Mouse (Mus musculus): Measurements from ENCODE around the gene Vmn2r83. TPM values are rescaled to one million over a fixed set of nuclear protein-coding genes. Genes with fewer than 3 reads are reported as not detected.
"Not testable (repeated sequence)": the region's sequence is repeated elsewhere in the genome, so short reads cannot be mapped to it uniquely, and the experiment has no call there.

The Vmn2r83 gene
- polyA plus RNA-seq (2012): not detected in 2 replicates

GRCm38 (mm10) chr10:79468431-79468830 lies at the start of gene Vmn2r83:
Gene Vmn2r83, plus strand, starts transcription at chr10:79468731.
- Histone ChIP-seq H3K36me3 (ENCODE audit: control insufficient read depth) (no peaks in the 10 kb centered on the region), H3K4me3 (replicated peaks) (no peak within 1 kb of the TSS), H3K9me3 (ENCODE audit: control insufficient read depth, low read length) (no peaks in the 10 kb centered on the region), H3K27me3 (ENCODE audit: control insufficient read depth) (no peaks in the 10 kb centered on the region), H3K4me1 (ENCODE audit: control insufficient read depth) (no peaks in the 10 kb centered on the region)
- TF ChIP-seq GATA1 (IDR thresholded peaks at IDR 0.05; ENCODE audit: low read length): no peak
- TF ChIP-seq TAL1 (IDR thresholded peaks at IDR 0.05; ENCODE audit: low read length): no peak

DNA sequence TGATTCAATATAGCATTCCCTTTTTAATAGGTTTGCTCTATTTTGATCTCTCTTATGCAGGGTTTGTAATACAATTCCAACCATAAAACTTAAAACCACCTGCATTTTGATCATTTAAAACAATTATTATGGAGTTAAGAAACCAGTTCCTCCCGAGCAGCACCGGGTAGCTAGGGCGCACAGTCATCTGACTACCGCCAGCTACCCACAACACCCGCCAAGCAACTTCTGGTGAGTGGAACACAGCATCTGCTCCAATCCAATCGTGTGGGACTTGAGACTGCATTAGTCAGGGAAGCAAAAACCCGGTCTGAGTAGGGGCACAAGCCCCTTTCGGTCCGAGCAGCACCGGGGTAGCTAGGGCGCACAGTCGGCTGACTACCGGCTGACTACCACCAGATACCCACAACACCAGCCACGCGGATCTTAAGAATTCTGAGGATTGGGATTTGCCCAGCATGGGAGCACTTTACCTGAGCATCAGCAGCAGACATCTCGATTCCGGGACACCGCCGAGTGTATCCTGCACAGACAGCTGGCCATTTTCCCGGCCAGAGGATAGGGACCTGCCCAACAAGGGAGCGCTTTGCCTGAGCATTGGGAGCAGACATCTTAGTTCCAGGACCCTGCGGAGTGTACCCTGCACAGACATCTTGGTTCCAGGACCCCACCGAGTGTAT lies 33.2 kb upstream of the Vmn2r83 start:
- H3K4me3 ChIP-seq (replicated peaks); H3K27me3 ChIP-seq (ENCODE audit: control insufficient read depth); H3K9me3 ChIP-seq (ENCODE audit: control insufficient read depth, low read length); H3K4me1 ChIP-seq (ENCODE audit: control insufficient read depth); H3K36me3 ChIP-seq (ENCODE audit: control insufficient read depth): not testable (repeated sequence)

DNA sequence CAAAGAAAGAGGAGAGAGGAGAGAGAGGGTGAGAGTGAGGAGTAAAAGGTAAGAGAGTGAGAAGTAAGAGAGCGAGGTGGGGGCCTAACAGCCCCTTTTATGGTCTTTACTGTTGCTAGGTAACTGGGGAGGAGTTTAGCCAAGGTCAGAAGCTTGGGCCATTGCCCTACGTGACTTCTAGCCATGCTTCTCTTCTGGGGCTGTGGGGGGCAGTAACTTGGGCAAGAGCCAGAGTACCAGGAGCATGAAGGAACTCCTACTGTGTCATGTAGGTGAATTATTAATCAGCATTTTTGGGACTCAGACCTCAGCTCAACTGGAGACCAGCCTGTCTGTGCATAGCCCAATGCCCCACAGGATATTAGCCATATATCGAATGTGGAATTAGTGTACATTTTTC lies 27.4 kb downstream of the Vmn2r83 start:
- Histone ChIP-seq H3K9me3 (ENCODE audit: control insufficient read depth, low read length) (no peaks in the 10 kb centered on the region), H3K27me3 (ENCODE audit: control insufficient read depth) (no peaks in the 10 kb centered on the region), H3K4me3 (replicated peaks) (no peak overlapping the region), H3K36me3 (ENCODE audit: control insufficient read depth) (no peaks in the 10 kb centered on the region), H3K4me1 (ENCODE audit: control insufficient read depth) (no peaks in the 10 kb centered on the region)
- TF ChIP-seq TAL1 (IDR thresholded peaks at IDR 0.05; ENCODE audit: low read length) (no peak), GATA1 (IDR thresholded peaks at IDR 0.05; ENCODE audit: low read length) (no peak)

GRCm38 (mm10) chr10:79496701-79497288 lies 28.3 kb downstream of the Vmn2r83 start:
- no peaks in the 10 kb centered on the region for H3K4me1 ChIP-seq (ENCODE audit: control insufficient read depth)
- no peaks in the 10 kb centered on the region for H3K27me3 ChIP-seq (ENCODE audit: control insufficient read depth)
- TF ChIP-seq GATA1 (IDR thresholded peaks at IDR 0.05; ENCODE audit: low read length): no peak
- no peak; the same call in 2 of the 3 replicates for TF ChIP-seq TAL1 (IDR thresholded peaks at IDR 0.05; ENCODE audit: low read length)

DNA sequence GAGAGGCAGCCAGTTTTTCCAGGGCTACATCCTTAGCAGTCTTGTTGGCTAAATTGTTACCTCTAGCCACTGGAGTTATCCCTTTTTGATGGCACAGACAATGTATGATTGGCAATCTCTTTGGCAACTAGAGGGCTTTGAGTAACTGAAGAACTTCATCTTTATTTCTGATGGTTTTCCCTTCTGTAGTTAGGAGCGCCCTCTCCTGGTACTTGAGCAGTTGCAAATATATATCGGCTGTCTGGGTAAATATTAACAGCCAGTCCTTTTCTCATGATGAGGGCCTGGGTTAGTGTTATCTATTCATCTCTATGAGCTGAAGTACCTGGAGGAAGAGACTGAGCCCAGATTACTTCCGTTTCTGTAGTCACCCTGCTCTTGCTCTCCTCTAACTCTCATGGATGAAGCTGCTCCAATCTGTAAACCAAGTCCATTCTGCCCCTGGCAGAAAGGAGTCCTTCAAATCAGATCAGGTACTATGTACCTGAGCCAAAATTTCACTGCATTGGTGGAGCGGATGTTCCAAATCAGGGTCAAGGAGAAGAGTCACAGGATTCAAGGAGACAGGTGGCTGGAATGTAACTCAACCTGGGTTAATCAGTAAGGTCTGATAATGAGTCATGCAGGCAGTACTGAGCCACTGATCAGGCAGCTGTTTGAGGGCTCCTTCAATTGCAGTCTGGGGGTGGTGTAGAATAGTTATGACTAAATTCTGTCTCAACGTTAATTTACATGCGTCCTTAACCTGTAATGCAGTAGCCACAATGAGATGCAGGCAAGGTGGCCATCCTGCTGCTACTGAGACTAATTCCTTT lies 34.5 kb downstream of the Vmn2r83 start:
- H3K9me3 ChIP-seq (ENCODE audit: control insufficient read depth, low read length): no peaks in the 10 kb centered on the region
- no peak for TF ChIP-seq GATA1 (IDR thresholded peaks at IDR 0.05; ENCODE audit: low read length)
- no peak for TF ChIP-seq TAL1 (IDR thresholded peaks at IDR 0.05; ENCODE audit: low read length)
- H3K36me3 ChIP-seq (ENCODE audit: control insufficient read depth): no peaks in the 10 kb centered on the region
- H3K4me3 ChIP-seq (replicated peaks): no peak overlapping the region
- no peaks in the 10 kb centered on the region for H3K27me3 ChIP-seq (ENCODE audit: control insufficient read depth)
- H3K4me1 ChIP-seq (ENCODE audit: control insufficient read depth): no peaks in the 10 kb centered on the region

More at GRCm38 (mm10) chr10:79496701-79497288, 28.3 kb downstream of the Vmn2r83 start:
- Histone ChIP-seq H3K9me3 (ENCODE audit: control insufficient read depth, low read length) (no peaks in the 10 kb centered on the region), H3K4me3 (replicated peaks) (no peak overlapping the region), H3K36me3 (ENCODE audit: control insufficient read depth) (no peaks in the 10 kb centered on the region)

GRCm38 (mm10) chr10:79506709-79507108 lies 38.2 kb downstream of the Vmn2r83 start:
- Histone ChIP-seq H3K36me3 (ENCODE audit: control insufficient read depth) (no peaks in the 10 kb centered on the region), H3K4me1 (ENCODE audit: control insufficient read depth) (no peaks in the 10 kb centered on the region), H3K4me3 (replicated peaks) (no peak overlapping the region), H3K9me3 (ENCODE audit: control insufficient read depth, low read length) (no peaks in the 10 kb centered on the region), H3K27me3 (ENCODE audit: control insufficient read depth) (no peaks in the 10 kb centered on the region)
- TF ChIP-seq GATA1 (IDR thresholded peaks at IDR 0.05; ENCODE audit: low read length) (no peak), TAL1 (IDR thresholded peaks at IDR 0.05; ENCODE audit: low read length) (no peak)

DNA sequence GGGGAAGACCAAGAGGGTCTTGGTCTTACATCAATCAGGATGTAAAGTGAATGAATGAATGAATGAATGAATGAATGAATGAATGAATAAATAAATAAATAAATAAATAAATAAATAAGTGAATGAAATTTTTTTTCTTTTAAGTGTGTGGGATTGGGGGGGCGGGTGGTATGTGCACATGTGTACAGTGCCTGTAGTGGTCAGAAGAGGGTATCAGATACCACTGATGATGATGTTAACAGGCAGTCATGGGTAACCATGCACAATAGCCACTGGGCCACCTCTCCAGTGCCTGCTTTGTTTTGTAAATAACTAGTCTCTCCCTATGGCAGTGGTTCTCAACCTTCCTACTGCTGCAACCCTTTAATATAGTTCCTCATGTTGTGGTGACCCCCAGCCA lies 55.9 kb downstream of the Vmn2r83 start:
- H3K4me1 ChIP-seq (ENCODE audit: control insufficient read depth): no peaks in the 10 kb centered on the region
- TF ChIP-seq TAL1 (IDR thresholded peaks at IDR 0.05; ENCODE audit: low read length) (no peak), GATA1 (IDR thresholded peaks at IDR 0.05; ENCODE audit: low read length) (no peak)
- no peaks in the 10 kb centered on the region for H3K9me3 ChIP-seq (ENCODE audit: control insufficient read depth, low read length)
- peaks cover 8% of the 10 kb centered on the region; the same call in 1 of the 2 replicates for H3K36me3 ChIP-seq (ENCODE audit: control insufficient read depth)
- H3K4me3 ChIP-seq (replicated peaks): no peak overlapping the region
- no peaks in the 10 kb centered on the region for H3K27me3 ChIP-seq (ENCODE audit: control insufficient read depth)

- no peaks in the 10 kb centered on the region for H3K9me3 ChIP-seq (ENCODE audit: control insufficient read depth, low read length)
- TF ChIP-seq GATA1 (IDR thresholded peaks at IDR 0.05; ENCODE audit: low read length) (no peak), TAL1 (IDR thresholded peaks at IDR 0.05; ENCODE audit: low read length) (no peak)
- H3K27me3 ChIP-seq (ENCODE audit: control insufficient read depth): no peaks in the 10 kb centered on the region
- H3K4me3 ChIP-seq (replicated peaks): no peak overlapping the region
- H3K36me3 ChIP-seq (ENCODE audit: control insufficient read depth): peaks cover 12% of the 10 kb centered on the region; the same call in 1 of the 2 replicates
- no peaks in the 10 kb centered on the region for H3K4me1 ChIP-seq (ENCODE audit: control insufficient read depth)
Observed at GRCm38 (mm10) chr10:79525456-79526325, 57.2 kb downstream of the Vmn2r83 start.
